Mouse (Mus musculus): ENCODE results near the gene Cnn3.

The Cnn3 gene

DNA sequence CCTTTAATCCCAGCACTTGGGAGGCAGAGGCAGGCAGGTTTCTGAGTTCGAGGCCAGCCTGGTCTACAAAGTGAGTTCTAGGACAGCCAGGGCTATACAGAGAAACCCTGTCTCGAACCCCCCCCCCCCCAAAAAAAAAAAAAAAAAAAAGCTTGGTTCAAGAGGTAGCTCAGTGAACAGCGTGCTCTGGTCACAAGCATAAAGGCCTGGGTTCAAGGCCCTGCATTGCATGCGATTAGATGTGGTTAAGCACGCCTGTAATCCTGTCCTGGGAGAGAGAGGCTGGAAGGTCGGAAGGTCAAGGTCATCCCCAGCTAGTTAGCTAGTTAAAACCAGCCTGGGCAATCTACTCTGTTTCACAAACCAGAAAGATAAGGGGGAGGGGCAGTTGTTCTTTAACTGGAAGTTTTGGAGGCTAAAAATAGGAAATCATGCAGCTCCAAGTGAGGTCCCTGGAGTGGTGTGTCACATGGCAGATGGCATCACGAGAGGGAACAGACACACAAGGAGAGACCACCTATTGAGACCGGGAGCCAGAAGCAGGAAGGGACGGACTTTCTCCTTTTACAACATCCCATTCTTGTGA is 7.4 kb upstream of the Cnn3 start:
- no peak for DNase-seq

GRCm38 (mm10) chr3:121422405-121422804 is 3.9 kb upstream of the Cnn3 start:
- DNase-seq: no peak

DNA sequence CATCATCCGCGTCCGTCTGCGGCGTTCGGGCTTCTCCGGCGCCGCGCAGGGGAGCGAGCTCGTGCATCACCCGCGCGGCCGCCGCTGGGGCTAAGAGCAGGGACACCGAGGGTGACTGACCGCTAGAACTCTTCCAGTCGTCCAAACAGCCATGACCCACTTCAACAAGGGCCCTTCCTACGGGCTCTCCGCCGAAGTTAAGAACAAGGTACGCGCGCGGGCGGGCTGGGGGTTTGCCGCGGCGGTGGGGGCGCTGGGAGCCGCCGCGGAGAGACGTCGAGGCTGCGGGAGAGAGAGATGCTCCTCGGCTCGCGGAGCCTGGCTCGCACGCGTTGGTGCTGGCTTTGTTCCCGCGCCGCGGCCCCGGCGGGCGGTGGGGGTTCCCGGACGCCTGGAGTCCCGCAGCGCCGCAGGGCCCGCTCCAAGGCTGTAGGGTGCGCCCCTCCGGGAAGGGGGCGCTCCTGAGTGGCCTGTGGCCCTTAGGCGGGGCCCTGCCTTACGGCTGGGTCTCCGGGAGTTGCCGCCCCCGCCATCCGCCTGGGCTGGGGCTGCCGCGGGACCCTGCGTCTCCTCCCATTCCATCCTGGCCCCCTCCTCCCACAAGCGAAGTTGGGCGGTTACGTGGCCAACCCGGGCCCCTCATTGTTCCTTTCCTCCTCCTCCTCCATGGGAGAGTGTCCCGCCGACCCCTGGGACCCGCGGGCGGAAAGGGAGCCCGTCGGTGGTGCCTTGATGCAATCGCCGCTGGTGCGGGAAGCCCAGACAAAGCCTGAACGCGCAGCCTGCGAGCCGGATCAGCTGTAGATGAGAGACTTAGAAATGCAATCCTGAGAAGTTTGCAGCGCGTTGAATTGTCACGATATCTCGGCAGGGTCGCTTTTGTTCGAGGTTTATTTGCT is 573 bp downstream of the Cnn3 start:
- peak; percentile 83 to 86 for DNase-seq

DNA sequence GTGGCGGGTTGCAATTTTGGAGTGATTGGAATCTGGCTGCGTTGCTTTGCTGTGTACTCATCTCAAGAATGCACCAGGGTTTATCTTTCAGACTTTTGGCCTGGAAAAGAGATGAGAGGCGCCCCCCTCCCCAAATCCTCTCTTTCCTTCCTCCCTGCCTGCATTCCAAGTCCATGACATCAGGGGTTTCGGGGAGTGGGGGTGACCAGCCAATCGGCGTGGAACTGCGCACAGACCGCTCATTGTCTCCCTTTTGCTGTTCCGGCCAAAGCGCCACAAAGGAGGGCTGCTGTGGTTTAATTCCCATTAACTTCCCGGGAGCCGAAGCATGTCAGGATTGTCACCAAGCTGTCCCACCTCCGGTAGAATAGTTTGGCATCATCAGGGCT is 1.2 kb downstream of the Cnn3 start:
- DNase-seq: peak; percentile 81 to 86

DNA sequence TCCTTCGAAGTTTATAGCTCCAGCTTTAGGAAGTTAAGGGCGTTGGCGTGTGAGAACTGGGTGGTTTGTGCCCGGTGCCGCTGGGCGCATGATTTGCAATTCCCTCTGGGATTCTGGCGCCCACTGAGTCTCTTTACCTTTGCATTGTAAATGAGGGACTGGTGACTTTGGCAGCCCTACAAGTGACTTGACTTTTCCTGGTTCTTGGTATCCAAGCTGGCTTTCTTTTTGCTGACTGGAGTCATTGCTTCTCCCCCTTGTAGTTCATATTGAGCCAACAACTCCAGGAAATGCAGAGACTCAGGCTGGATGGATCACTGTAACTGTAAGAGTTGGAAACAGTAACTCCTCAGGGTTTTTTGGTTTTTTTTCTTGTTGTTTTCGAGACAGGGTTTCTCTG is 1.9 kb downstream of the Cnn3 start:
- DNase-seq: peak; percentile 34 to 37

DNA sequence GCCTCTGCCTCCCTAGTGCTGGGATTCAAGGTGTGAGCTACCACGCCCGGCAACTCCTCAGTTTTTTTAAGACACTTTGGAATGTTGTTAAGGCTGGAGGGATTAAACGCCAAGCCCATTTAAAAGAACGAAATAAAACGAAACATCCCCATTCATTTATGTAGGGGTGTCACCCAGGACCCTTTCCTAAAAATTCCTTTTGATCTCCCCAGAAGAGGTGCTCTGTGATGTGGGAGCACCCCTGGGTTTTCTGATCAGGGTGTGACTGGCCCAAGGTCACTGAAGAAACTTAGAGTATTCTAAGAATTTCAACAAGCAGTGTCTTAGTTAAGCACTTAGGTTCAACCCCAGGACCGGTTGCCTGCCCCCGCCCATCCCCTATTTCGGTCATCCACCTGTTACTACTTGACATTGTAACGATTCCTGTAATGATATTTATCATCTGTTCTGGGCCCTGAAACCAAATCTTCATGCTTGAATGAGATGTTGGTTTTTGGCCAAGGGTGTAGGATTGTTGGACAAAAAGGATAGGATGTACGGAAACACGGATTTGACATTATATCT is 2.5 kb downstream of the Cnn3 start:
- no peak for DNase-seq

DNA sequence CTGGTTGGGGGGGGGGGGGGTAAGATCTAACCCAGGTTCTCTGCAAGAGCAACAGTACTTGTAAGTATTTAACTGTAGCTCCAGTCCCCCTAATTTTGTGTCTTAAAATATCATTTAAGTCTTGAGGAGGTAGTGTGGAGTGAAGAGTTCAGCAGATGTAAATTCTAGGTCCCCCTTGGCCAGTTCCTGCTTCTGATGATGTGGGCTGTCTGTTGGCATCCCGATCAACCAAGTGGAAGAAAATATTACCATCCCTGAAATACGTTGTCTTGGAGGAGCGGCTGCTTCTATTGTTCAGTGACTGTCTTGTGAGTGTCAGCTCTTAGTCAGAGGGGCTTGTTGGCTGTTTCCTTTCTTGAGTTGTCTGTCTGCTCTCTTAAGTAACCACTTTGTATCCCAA is 3.2 kb downstream of the Cnn3 start:
- no peak for DNase-seq

- DNase-seq: no peak
Observed at GRCm38 (mm10) chr3:121430289-121430936, 4.1 kb downstream of the Cnn3 start.

GRCm38 (mm10) chr3:121433359-121433758 is 7.1 kb downstream of the Cnn3 start:
- no peak for DNase-seq

DNA sequence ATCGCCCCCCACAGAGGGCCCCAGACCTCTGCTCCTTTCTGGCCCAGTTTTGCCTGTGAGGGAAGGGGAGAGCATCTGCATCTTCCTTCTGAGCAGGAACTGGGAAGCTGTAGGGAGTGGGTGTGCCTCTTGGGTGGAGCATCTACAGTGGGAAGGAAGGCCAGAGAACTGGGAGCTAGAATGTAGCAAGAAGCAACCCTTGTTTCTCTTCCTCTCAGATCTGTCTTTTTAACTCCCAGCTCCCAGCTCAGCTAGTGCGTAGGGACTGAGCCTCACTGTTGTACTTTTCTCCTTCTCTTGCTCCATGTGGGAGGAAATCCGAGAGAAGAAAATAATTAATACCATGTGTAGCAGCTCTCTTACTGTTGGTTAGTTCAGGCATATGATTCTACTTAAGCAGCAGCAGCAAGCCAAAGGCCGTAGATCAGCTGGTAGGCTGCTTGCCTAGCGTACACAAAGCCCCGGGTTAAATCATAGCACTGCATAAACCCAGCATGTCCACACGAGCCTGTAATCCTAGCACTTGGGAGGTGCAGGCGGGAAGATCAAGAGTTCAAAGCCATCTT is 7.8 kb downstream of the Cnn3 start:
- DNase-seq: no peak

DNA sequence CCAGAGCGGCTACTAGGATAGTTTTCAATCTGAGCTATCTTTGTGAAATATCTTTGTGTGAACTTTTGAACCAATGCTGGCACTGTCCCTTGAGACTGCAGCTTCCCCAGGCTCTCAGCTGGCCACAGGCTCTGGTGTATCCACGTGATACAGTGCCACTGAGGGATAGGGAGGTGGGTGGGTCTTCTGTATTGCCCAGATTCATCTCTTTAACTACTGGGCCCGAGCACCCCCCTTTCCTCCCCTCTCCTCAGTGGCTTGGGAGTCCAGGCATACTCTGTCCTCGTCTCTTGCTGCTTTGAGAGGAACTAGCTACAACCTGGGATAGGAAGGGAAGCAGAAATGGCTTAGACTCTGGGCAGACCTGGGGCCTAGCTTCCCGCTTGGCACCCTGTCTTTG is 9.0 kb downstream of the Cnn3 start:
- no peak for DNase-seq

DNA sequence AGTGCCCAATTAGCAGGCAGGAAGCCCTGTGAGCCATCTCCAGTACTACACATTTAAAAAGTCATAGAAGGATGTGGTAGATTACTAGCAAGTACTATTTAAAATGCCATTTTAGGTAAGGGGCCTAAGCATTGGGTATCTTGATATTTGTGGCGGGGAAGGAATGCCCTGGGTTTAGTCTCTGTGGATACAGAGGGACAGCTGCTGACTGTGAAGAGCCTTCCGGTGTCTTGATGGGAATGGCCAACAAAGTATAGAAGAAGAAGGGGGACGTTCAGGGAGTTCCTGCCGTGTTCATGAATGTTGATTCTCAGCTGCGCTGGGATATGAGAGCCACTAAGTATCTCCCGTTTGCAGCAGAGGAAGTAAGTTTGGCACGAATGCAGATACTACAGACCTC is 10.8 kb downstream of the Cnn3 start:
- DNase-seq: no peak

GRCm38 (mm10) chr3:121437996-121438395 is 11.7 kb downstream of the Cnn3 start:
- DNase-seq: no peak

GRCm38 (mm10) chr3:121439623-121440161 is 13.4 kb downstream of the Cnn3 start:
- DNase-seq: no peak

DNA sequence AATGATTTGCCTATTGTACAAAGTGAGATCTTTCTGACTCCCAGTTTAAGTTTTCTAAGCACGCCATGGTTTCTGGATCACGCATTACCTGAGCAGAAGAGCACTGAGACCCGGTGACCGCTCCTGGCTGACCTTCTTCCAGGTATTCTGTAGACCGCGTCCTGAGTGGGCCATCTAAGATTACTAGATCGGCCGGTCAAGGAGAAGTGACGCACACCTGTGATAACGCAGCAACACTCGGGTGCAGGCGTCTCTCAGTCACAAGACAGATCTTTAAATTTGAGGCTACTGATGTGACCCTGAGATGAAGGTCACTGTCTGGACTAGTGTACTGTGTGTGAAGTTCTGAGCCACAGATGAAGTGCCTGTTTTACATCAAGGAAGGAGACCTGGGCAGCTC is 15.2 kb downstream of the Cnn3 start:
- no peak for DNase-seq

DNA sequence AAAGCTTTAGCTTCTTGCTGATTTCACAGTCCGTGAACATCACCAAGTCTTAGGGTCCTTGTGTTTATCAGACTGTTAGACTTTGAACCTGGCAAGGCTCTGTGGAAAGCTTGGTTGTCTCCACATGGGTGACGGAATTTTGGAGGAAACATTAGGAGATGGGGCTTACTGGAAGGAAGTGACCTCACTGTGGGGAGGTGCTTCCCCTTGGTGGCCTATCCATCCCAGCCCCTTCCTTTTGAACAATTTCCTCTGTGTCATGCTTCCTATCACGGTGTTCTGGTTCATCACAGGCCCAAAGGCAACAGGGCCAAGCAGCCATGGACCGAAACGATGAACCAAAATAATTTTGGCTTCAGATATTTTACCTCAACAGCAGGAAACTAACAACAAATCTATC is 16.0 kb downstream of the Cnn3 start:
- DNase-seq: no peak

- no peak for DNase-seq
Observed at GRCm38 (mm10) chr3:121443861-121444271, 17.6 kb downstream of the Cnn3 start.

DNA sequence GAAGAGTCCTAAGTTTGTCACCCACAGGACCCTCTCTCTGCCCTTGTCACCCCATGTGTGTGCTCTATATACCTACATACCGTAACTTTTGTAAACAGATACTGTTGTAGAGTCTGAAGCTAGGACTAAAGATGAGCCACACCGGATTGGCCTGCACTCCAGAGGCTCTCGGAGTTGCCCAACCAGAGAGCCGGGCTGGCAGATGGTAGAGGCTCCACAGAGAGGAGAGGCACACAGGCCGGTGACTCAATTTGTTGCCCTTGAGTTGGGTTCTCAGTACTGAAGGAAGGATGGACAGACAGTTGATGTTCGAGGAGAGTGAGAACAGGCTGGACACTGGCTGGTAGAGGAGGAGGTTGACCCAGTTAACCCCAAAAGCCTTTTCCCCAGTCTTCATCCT is 18.1 kb downstream of the Cnn3 start:
- DNase-seq: no peak

GRCm38 (mm10) chr3:121446454-121446853 is 20.2 kb downstream of the Cnn3 start:
- no peak for DNase-seq

DNA sequence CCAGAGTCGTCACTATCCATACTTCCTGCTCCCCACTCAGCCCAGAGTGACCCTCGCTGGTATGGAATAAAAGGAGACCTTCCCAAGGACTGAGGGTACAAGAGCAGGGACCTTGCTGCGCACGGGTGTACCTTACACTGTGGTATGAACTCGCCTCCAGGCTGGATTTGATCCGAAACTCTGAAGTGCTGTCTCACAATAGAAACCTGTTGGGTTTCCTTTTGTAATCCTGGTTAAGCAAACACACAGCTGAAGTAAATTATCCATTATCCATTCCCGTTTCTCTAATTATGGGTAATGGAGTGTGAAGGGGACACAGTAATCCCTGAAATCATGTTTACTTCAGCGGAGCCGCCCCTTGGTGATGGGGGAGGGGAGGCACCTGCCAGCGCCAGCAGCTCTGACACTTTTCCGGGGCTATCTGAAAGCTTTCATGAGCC is 21.8 kb downstream of the Cnn3 start:
- DNase-seq: peak in 1 of 2 experiments; percentile 39

- no peak for DNase-seq
Observed at GRCm38 (mm10) chr3:121448606-121449005, 22.3 kb downstream of the Cnn3 start.

DNA sequence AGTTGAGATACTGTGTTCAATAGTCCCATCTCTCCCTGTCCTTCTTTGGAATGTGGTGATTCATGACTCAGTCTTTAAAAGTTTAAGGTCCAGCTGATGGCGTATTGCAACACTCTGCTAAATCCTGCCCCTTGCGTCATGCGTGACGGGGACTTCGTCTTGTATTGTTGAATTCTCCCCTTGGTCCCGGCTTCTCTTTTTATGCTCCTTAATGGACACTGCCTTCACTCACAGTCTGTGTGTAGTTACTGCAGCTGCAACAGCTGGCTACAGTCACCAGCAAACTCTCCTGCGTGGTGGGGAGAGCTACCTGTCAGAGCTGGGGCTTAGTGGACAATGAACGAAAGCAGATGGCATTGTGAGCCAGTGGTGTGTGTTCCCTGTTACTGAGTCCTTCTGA is 23.2 kb downstream of the Cnn3 start:
- no peak for DNase-seq

GRCm38 (mm10) chr3:121451404-121451803 is 25.1 kb downstream of the Cnn3 start:
- no peak for DNase-seq
